Mouse (Mus musculus) forebrain, embryonic 14.5 days (tissue): Measurements from ENCODE around the gene Arhgap17. TPM values are rescaled to one million over a fixed set of nuclear protein-coding genes. Genes with fewer than 3 reads are reported as not detected.
A peak's percentile ranks its signal among the peaks of the same experiment; 100 is the strongest.

Experiments
- ATAC-seq: fragments of 200-750 bp; cut with Nextera tagmentation; 2 replicates; pipeline ENCODE4 v1.8.0; 2017; ENCODE audit warnings: mild to moderate bottlenecking, moderate library complexity
- DNase-seq: peaks from one replicate; pipeline ENCODE4 v3.0.0-alpha.2; 2015; ENCODE audit warnings: low spot score
- H3K27ac ChIP-seq: fragments of 300-500 bp; sonication (generic); 2 replicates; pipeline ENCODE4 v1.5.1; 2014; ENCODE audit warnings: low read depth, mild to moderate bottlenecking, control low read depth, low read length, moderate library complexity
- H3K27me3 ChIP-seq: fragments of 300-500 bp; sonication (generic); replicated peaks from 2 replicates; pipeline ENCODE4 v1.6.1; 2014; ENCODE audit warnings: low read length, control low read depth, mixed read lengths; ENCODE audit not compliant: control insufficient read depth, insufficient read depth
- H3K36me3 ChIP-seq: fragments of 300-500 bp; sonication (generic); 2 replicates; pipeline ENCODE4 v1.6.1; 2014; ENCODE audit warnings: low read length, control low read depth; ENCODE audit not compliant: control insufficient read depth, insufficient read depth
- H3K4me1 ChIP-seq: fragments of 300-500 bp; sonication (generic); 2 replicates; pipeline ENCODE4 v1.6.1; 2014; ENCODE audit warnings: antibody characterized with exemption, low read length, control low read depth; ENCODE audit not compliant: control insufficient read depth, insufficient read depth
- H3K4me2 ChIP-seq: fragments of 300-500 bp; sonication (generic); 2 replicates; pipeline ENCODE4 v1.6.1; 2014; ENCODE audit warnings: mild to moderate bottlenecking, control low read depth, low read length
- H3K4me3 ChIP-seq: fragments of 300-500 bp; sonication (generic); 2 replicates; pipeline ENCODE4 v1.5.1; 2014; ENCODE audit warnings: low read depth, low read length, control low read depth
- H3K9ac ChIP-seq: fragments of 300-500 bp; sonication (generic); 2 replicates; pipeline ENCODE4 v1.6.1; 2014; ENCODE audit warnings: mild to moderate bottlenecking, low read length, control low read depth, moderate library complexity
- H3K9me3 ChIP-seq: fragments of 300-500 bp; sonication (generic); replicated peaks from 2 replicates; pipeline ENCODE4 v1.6.1; 2016; ENCODE audit warnings: low read length, control low read depth, mixed read lengths; ENCODE audit not compliant: control insufficient read depth
- WGBS: fragments of 180-500 bp; shearing (Covaris S2); extraction: QIAGEN DNeasy Blood & Tissue Kit; methylation state at CpG from one replicate; pipeline ENCODE4 v1.1.7; 2014; 5-methylcytosine and 5-hydroxymethylcytosine counted together
- polyA plus RNA-seq: library from polyadenylated mRNA; unstranded; fragments of >200 nt; fragmentation: Nextera tagmentation; extraction: Ambion mirVana; gene quantifications from 2 replicates; pipeline ENCODE4 v1.2.1, GENCODE M21; 2014

Gene Arhgap17
- polyA plus RNA-seq, 1 experiment from 2014 or later: 8.5 TPM

GRCm38 (mm10) chr7:123401121-123401520, 31.4 kb upstream of the Arhgap17 start:
- 42% methylated on average over 3 of the region's 3 CpGs for WGBS
- DNase-seq: peak; percentile 74

GRCm38 (mm10) chr7:123399286-123399685, 29.6 kb upstream of the Arhgap17 start:
- no peaks in the 10 kb centered on the region; the same call in 1 of the 2 replicates for H3K4me1 ChIP-seq
- no peaks in the 10 kb centered on the region for H3K9me3 ChIP-seq
- no peak overlapping the region for H3K9ac ChIP-seq
- 79% methylated on average over 4 of the region's 4 CpGs for WGBS
- no peak for DNase-seq
- no peaks in the 10 kb centered on the region for H3K27me3 ChIP-seq
- no peak overlapping the region for H3K27ac ChIP-seq
- no peak for ATAC-seq
- H3K4me3 ChIP-seq: no peak overlapping the region
- no peak overlapping the region for H3K4me2 ChIP-seq
- H3K36me3 ChIP-seq: peaks cover 29% of the 10 kb centered on the region

More at GRCm38 (mm10) chr7:123401121-123401520, 31.4 kb upstream of the Arhgap17 start:
- no peaks in the 10 kb centered on the region for H3K27me3 ChIP-seq
- no peak overlapping the region for H3K9ac ChIP-seq
- H3K4me1 ChIP-seq: no peaks in the 10 kb centered on the region; the same call in 1 of the 2 replicates
- H3K36me3 ChIP-seq: peaks cover 41% of the 10 kb centered on the region
- no peak overlapping the region for H3K4me2 ChIP-seq
- H3K27ac ChIP-seq: no peak overlapping the region
- H3K9me3 ChIP-seq: no peaks in the 10 kb centered on the region
- no peak overlapping the region for H3K4me3 ChIP-seq
- 0 out of 2 replicates have a peak, but pooled peaks have one; percentile 29 for ATAC-seq

- H3K36me3 ChIP-seq: peaks cover 24% of the 10 kb centered on the region
- H3K4me1 ChIP-seq: no peaks in the 10 kb centered on the region; the same call in 1 of the 2 replicates
- WGBS: 29% methylated on average over 7 of the region's 7 CpGs
- no peak overlapping the region for H3K27ac ChIP-seq
- no peaks in the 10 kb centered on the region for H3K27me3 ChIP-seq
- H3K4me3 ChIP-seq: no peak overlapping the region
- no peak overlapping the region for H3K4me2 ChIP-seq
- peak; percentile 63 for ATAC-seq
- no peak overlapping the region for H3K9ac ChIP-seq
- no peaks in the 10 kb centered on the region for H3K9me3 ChIP-seq
- DNase-seq: peak; percentile 88
These were observed 29.1 kb upstream of the Arhgap17 start for GRCm38 (mm10) chr7:123398828-123399227.

- no peaks in the 10 kb centered on the region; the same call in 1 of the 2 replicates for H3K4me1 ChIP-seq
- H3K27ac ChIP-seq: no peak overlapping the region
- DNase-seq: no peak
- ATAC-seq: no peak
- peaks cover 23% of the 10 kb centered on the region for H3K36me3 ChIP-seq
- no peak overlapping the region for H3K4me3 ChIP-seq
- WGBS: 89% methylated on average over 8 of the region's 8 CpGs
- no peaks in the 10 kb centered on the region for H3K27me3 ChIP-seq
- no peak overlapping the region for H3K9ac ChIP-seq
- no peaks in the 10 kb centered on the region for H3K9me3 ChIP-seq
- no peak overlapping the region for H3K4me2 ChIP-seq
These were observed 28.2 kb upstream of the Arhgap17 start for GRCm38 (mm10) chr7:123397931-123398330.

- Histone ChIP-seq H3K36me3 (peaks cover 19% of the 10 kb centered on the region; the same call in 1 of the 2 replicates), H3K4me1 (no peaks in the 10 kb centered on the region; the same call in 1 of the 2 replicates), H3K9ac (no peak overlapping the region), H3K27me3 (no peaks in the 10 kb centered on the region), H3K4me2 (no peak overlapping the region), H3K4me3 (no peak overlapping the region), H3K9me3 (no peaks in the 10 kb centered on the region), H3K27ac (no peak overlapping the region)
- no peak for DNase-seq
- no peak for ATAC-seq
- WGBS: 81% methylated on average over 8 of the region's 8 CpGs
These were observed 27.7 kb upstream of the Arhgap17 start for GRCm38 (mm10) chr7:123397369-123397768.

GRCm38 (mm10) chr7:123396900-123397299, 27.2 kb upstream of the Arhgap17 start:
- Histone ChIP-seq H3K27ac (no peak overlapping the region), H3K4me1 (no peaks in the 10 kb centered on the region; the same call in 1 of the 2 replicates), H3K4me3 (no peak overlapping the region), H3K4me2 (no peak overlapping the region), H3K9ac (no peak overlapping the region), H3K36me3 (peaks cover 18% of the 10 kb centered on the region; the same call in 1 of the 2 replicates), H3K9me3 (no peaks in the 10 kb centered on the region), H3K27me3 (no peaks in the 10 kb centered on the region)
- no peak for DNase-seq
- WGBS: 95% methylated on average over 5 of the region's 5 CpGs
- no peak for ATAC-seq

- H3K9ac ChIP-seq: no peak overlapping the region
- H3K36me3 ChIP-seq: peaks cover 20% of the 10 kb centered on the region
- ATAC-seq (no peak), DNase-seq (no peak)
- H3K9me3 ChIP-seq: no peaks in the 10 kb centered on the region
- 93% methylated on average over 6 of the region's 6 CpGs for WGBS
- no peak overlapping the region for H3K27ac ChIP-seq
- no peak overlapping the region for H3K4me3 ChIP-seq
- H3K4me2 ChIP-seq: no peak overlapping the region
- H3K27me3 ChIP-seq: no peaks in the 10 kb centered on the region
- H3K4me1 ChIP-seq: no peaks in the 10 kb centered on the region
These were observed 24.6 kb upstream of the Arhgap17 start for GRCm38 (mm10) chr7:123394271-123394670.

GRCm38 (mm10) chr7:123389686-123390280, 20.1 kb upstream of the Arhgap17 start:
- WGBS: 91% methylated on average over 6 of the region's 6 CpGs

GRCm38 (mm10) chr7:123385693-123386407, 16.1 kb upstream of the Arhgap17 start:
- no peak overlapping the region for H3K4me2 ChIP-seq
- ATAC-seq: no peak
- no peaks in the 10 kb centered on the region for H3K4me1 ChIP-seq
- no peak overlapping the region for H3K27ac ChIP-seq
- H3K4me3 ChIP-seq: no peak overlapping the region
- DNase-seq: no peak
- 86% methylated on average over 11 of the region's 11 CpGs for WGBS
- H3K9me3 ChIP-seq: no peaks in the 10 kb centered on the region
- no peaks in the 10 kb centered on the region for H3K27me3 ChIP-seq
- H3K9ac ChIP-seq: no peak overlapping the region
- peaks cover 27% of the 10 kb centered on the region for H3K36me3 ChIP-seq

More at GRCm38 (mm10) chr7:123389686-123390280, 20.1 kb upstream of the Arhgap17 start:
- no peaks in the 10 kb centered on the region for H3K9me3 ChIP-seq
- H3K27ac ChIP-seq: no peak overlapping the region
- no peak for DNase-seq
- peaks cover 41% of the 10 kb centered on the region for H3K36me3 ChIP-seq
- no peak overlapping the region for H3K4me2 ChIP-seq
- no peaks in the 10 kb centered on the region for H3K27me3 ChIP-seq
- no peak overlapping the region for H3K4me3 ChIP-seq
- H3K9ac ChIP-seq: no peak overlapping the region
- H3K4me1 ChIP-seq: no peaks in the 10 kb centered on the region
- no peak for ATAC-seq
